Mouse (Mus musculus) heart, embryonic 12.5 days (tissue): ENCODE measurements around the gene Btf3. TPM values are rescaled to one million over a fixed set of nuclear protein-coding genes. Genes with fewer than 3 reads are reported as not detected.

Experiments used
- ATAC-seq: fragments of 200-750 bp; cut with Nextera tagmentation; 2 replicates; pipeline ENCODE4 v1.8.0; 2017; ENCODE audit warnings: moderate TSS enrichment, moderate library complexity; ENCODE audit not compliant: insufficient number of reproducible peaks, low FRiP score
- H3K27ac ChIP-seq: fragments of 300-500 bp; sonication (generic); 2 replicates; pipeline ENCODE4 v1.5.1; 2016; ENCODE audit warnings: mild to moderate bottlenecking, moderate library complexity; ENCODE audit not compliant: poor library complexity, severe bottlenecking
- H3K27me3 ChIP-seq: fragments of 300-500 bp; sonication (generic); replicated peaks from 2 replicates; pipeline ENCODE4 v1.6.1; 2016; ENCODE audit warnings: mild to moderate bottlenecking, moderate library complexity
- H3K36me3 ChIP-seq: fragments of 300-500 bp; sonication (generic); 2 replicates; pipeline ENCODE4 v1.6.1; 2016; ENCODE audit warnings: mild to moderate bottlenecking, moderate library complexity
- H3K4me1 ChIP-seq: fragments of 300-500 bp; sonication (generic); replicated peaks from 2 replicates; pipeline ENCODE4 v1.6.1; 2016; ENCODE audit warnings: mild to moderate bottlenecking
- H3K4me2 ChIP-seq: fragments of 300-500 bp; sonication (generic); 2 replicates; pipeline ENCODE4 v1.6.1; 2016; ENCODE audit warnings: mild to moderate bottlenecking, moderate library complexity
- H3K4me3 ChIP-seq: fragments of 300-500 bp; sonication (generic); 2 replicates; pipeline ENCODE4 v1.5.1; 2016; ENCODE audit warnings: mild to moderate bottlenecking
- H3K9ac ChIP-seq: fragments of 300-500 bp; sonication (generic); 2 replicates; pipeline ENCODE4 v1.6.1; 2016; ENCODE audit warnings: mild to moderate bottlenecking, moderate library complexity
- H3K9me3 ChIP-seq: fragments of 300-500 bp; sonication (generic); replicated peaks from 2 replicates; pipeline ENCODE4 v1.6.1; 2016; ENCODE audit warnings: mild to moderate bottlenecking, moderate library complexity
- WGBS: fragments of 180-500 bp; shearing (Covaris S2); methylation state at CpG from one replicate; pipeline ENCODE4 v1.1.7; 2016; 5-methylcytosine and 5-hydroxymethylcytosine counted together
- polyA plus RNA-seq: library from polyadenylated mRNA; unstranded; fragments of >200 nt; fragmentation: Nextera tagmentation; extraction: Ambion mirVana; gene quantifications from 2 replicates; pipeline ENCODE4 v1.2.1, GENCODE M21; 2016

Gene Btf3
- polyA plus RNA-seq, 1 experiment from 2014 or later = 474 TPM

DNA sequence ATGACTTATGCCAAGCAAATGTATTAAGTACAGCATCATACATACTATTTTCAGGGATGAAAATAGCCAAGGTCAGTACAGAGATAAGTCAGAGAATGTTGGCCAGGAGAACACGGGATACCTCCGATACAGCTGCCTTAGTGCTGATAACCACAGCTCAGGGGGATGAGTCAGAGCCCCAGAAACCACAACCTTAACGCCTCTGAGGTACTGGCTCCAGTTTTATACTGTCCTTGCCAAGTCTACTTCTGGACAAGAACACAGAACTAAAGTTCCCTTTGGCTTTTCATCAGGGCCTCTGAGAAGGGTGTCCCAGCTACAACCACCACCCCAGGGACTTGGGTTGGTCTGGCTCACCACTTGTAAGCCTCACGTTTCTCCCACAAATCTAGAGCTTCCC lies 41.2 kb downstream of the Btf3 start:
- WGBS = 35% methylated on average over 4 of the region's 4 CpGs
- peaks cover 39% of the 10 kb centered on the region for H3K36me3 ChIP-seq
- no peak overlapping the region for H3K9ac ChIP-seq
- no peaks in the 10 kb centered on the region for H3K9me3 ChIP-seq
- H3K4me3 ChIP-seq = no peak overlapping the region
- H3K4me1 ChIP-seq = peaks cover 9% of the 10 kb centered on the region; the same call in 1 of the 2 replicates
- H3K27ac ChIP-seq = no peak overlapping the region
- ATAC-seq = no peak
- no peak overlapping the region for H3K4me2 ChIP-seq
- H3K27me3 ChIP-seq = no peaks in the 10 kb centered on the region

DNA sequence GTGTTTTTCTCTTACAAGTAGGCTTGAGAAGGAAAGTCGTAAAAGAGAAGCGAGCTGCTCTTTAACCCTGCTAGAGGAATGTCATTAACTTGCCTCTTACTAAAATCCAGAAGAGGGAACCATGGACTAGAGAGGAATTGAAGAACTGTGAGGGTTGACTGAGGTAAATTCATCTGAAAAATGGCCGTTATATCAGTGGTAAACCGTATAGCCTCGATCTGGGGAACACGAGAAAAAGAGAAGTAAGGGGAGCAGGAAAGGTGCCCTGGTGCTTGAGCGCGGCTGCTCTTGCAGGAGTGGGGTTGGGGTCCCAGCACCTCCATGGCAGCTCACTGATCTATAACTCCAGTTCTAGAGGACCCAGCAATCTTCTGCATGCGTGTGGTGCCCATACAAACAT lies 42.8 kb downstream of the Btf3 start:
- ATAC-seq = no peak
- Histone ChIP-seq H3K27me3 (no peaks in the 10 kb centered on the region), H3K4me3 (no peak overlapping the region), H3K36me3 (peaks cover 41% of the 10 kb centered on the region), H3K9ac (no peak overlapping the region), H3K27ac (no peak overlapping the region), H3K9me3 (no peaks in the 10 kb centered on the region), H3K4me2 (no peak overlapping the region), H3K4me1 (peaks cover 9% of the 10 kb centered on the region; the same call in 1 of the 2 replicates)
- WGBS = 91% methylated on average over 9 of the region's 9 CpGs

DNA sequence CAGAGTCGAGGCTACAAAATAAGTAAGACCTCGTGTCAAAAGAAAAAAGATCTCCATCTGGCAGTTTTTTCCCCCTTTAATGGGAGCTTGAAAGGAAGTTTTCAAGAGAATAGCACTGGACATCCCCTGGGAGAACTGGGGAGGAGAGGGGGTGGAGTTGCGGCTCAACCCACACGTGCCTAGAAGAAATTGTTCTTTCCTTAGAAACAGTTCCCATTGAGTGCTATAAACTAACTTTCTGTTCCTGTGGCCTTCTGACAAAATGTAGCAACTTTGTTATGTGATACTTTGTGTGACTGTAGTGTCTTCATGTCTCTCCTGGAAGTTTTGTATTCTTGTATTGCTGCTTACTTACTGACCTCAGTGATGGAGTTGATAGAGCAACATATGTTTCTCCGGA lies 52.7 kb downstream of the Btf3 start:
- H3K4me2 ChIP-seq = peak overlapping the region; percentile 89
- H3K9ac ChIP-seq = peak overlapping the region; percentile 55; the same call in 1 of the 2 replicates
- H3K27ac ChIP-seq = no peak overlapping the region
- no peaks in the 10 kb centered on the region for H3K9me3 ChIP-seq
- peak overlapping the region; percentile 94 for H3K4me3 ChIP-seq
- WGBS = 23% methylated on average over 5 of the region's 5 CpGs
- no peaks in the 10 kb centered on the region for H3K27me3 ChIP-seq
- peaks cover 17% of the 10 kb centered on the region for H3K4me1 ChIP-seq
- peaks cover 25% of the 10 kb centered on the region for H3K36me3 ChIP-seq
- ATAC-seq = no peak

DNA sequence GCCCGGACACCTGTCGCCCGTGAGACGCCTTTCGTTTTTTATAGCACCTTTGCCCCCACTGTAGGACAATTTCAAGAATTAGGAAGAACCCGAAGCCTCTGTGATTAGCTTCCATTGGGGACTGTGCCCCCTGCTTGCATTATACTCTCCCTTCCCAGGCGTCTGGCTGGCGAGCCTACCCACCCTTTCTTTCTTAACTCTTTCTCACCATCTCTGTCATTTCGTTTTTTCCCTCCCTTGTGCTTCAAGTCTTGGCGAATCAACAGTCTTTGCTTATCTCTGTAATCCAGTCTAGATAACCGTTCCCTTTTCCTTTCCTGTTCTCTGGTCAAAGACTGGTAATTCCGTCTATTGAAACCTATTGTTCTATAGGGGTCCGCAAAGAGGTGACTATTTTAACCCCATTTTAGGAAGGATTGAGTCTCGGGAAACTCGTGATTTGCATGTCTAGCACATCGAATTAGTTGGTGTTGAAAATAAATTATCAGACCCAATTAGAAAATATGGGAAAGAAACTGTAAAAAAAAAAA lies 53.3 kb downstream of the Btf3 start:
- no peaks in the 10 kb centered on the region for H3K27me3 ChIP-seq
- no peaks in the 10 kb centered on the region for H3K9me3 ChIP-seq
- peaks cover 22% of the 10 kb centered on the region for H3K36me3 ChIP-seq
- H3K4me2 ChIP-seq = peak overlapping the region; percentile 89
- peak; percentile 51 for ATAC-seq
- under 1% methylated on average over 16 of the region's 16 CpGs for WGBS
- H3K4me1 ChIP-seq = peaks cover 17% of the 10 kb centered on the region
- H3K27ac ChIP-seq = peak overlapping the region; percentile 86
- peak overlapping the region; percentile 94 for H3K4me3 ChIP-seq
- H3K9ac ChIP-seq = peak overlapping the region; percentile 76

DNA sequence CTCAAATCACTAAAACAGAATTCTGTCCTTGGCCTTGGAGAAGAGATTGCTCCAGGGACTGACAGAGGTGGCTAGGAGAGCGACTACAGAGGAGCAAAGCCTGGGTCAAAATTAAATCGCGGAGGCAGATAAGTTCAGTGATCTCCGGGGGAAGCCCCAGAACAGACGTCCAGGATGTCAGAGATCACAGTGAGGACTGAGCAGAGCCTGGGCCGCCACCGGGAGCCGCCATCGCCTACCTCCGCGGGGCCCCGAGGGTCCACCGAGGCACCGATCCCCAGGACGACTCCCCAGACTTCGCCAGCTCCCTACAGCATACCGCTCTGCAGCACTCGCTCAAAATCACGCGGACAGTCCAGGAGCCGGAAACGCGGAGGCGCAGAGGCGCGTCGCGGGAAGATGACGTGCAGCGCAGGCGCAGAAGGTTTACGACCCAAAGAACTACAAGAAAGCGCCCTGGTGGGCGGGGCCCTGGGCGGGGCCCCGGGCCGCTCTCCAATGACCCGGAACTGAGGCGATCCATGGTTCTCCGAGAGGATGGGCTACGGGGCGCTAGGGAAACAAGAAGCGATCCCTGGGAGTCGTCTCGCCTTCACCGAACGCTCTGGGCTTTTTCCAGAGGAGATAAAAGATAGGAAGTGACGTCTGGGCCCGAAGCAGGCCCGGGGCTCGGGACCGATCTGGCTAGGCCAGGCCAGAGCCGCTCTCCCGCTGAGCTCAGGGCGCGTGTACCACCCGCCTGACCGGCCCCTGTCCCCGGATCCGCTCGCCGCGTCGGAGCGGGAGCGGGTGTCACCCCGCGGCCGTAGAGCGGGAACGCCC lies 54.0 kb downstream of the Btf3 start, which contains the start of the genes Utp15 and Ankra2:
TSS of gene Utp15 (minus strand) at position 406 of the 822 bp plus-strand sequence.
TSS of gene Ankra2 (plus strand) at position 439 of the 822 bp plus-strand sequence.
- Histone ChIP-seq H3K9me3 (no peaks in the 10 kb centered on the region), H3K4me1 (peaks cover 17% of the 10 kb centered on the region), H3K27me3 (no peaks in the 10 kb centered on the region), H3K27ac (peak within 1 kb of the TSS; percentile 86), H3K36me3 (peaks cover 19% of the 10 kb centered on the region), H3K9ac (peak within 1 kb of the TSS; percentile 94), H3K4me2 (peak within 1 kb of the TSS; percentile 89), H3K4me3 (peak within 1 kb of the TSS; percentile 94)
- under 1% methylated on average over 71 of the region's 71 CpGs for WGBS
- ATAC-seq = peak; percentile 100

Other genes starting within 250 kb of the Btf3 start
- gene Arhgef28, start 110.6 kb downstream of the Btf3 start, polyA plus RNA-seq = 12.6 and 13.4 TPM in 2 replicates
- 19.2 and 19.7 TPM in 2 replicates for gene Utp15, start 54.0 kb downstream of the Btf3 start, polyA plus RNA-seq
- 16.1 and 18.5 TPM in 2 replicates for gene Ankra2, start 53.9 kb downstream of the Btf3 start, polyA plus RNA-seq
- not detected in 2 replicates for gene Gm21976, start 37.1 kb downstream of the Btf3 start, polyA plus RNA-seq
- 0.03 and 0.06 TPM in 2 replicates for gene Foxd1, start 37.2 kb upstream of the Btf3 start, polyA plus RNA-seq
- gene Gm10320, start 175.0 kb upstream of the Btf3 start, polyA plus RNA-seq = 0.82 TPM in 1 of 2 replicates, not detected in the other